Mouse (Mus musculus): Measurements from ENCODE around the gene Pde6c. TPM values are rescaled to one million over a fixed set of nuclear protein-coding genes. Genes with fewer than 3 reads are reported as not detected.

The Pde6c gene
- not detected for total RNA-seq (2023)

GRCm38 (mm10) chr19:38132481-38132880 lies at the start of gene Pde6c:
TSS of gene Pde6c (plus strand) at chr19:38132781.

GRCm38 (mm10) chr19:38096858-38097758 lies 35.5 kb upstream of the Pde6c start, which contains the start of gene Ffar4:
TSS of gene Ffar4 (plus strand) at chr19:38097071.

GRCm38 (mm10) chr19:38125219-38125610 lies 7.4 kb upstream of the Pde6c start, which contains the start of gene Rbp4:
TSS of gene Rbp4 (minus strand) at chr19:38125281.

GRCm38 (mm10) chr19:38223905-38224684 lies 91.5 kb downstream of the Pde6c start, which contains the start of gene Fra10ac1:
TSS of gene Fra10ac1 (minus strand) at chr19:38224156.

Other genes starting within 250 kb of the Pde6c start
- gene Myof, start 89.2 kb upstream of the Pde6c start, total RNA-seq (2023), result 1 to 10 TPM in 1 of 2 experiments, under 1 TPM in 1; 0.44 to 1.3 TPM
- gene Cep55, start 77.8 kb upstream of the Pde6c start, total RNA-seq (2023), result 1 to 10 TPM; 1.3 to 3.4 TPM
- not detected for gene Ffar4, start 35.7 kb upstream of the Pde6c start, total RNA-seq (2023)
- gene Rbp4, start 7.5 kb upstream of the Pde6c start, total RNA-seq (2023), result not detected
- gene Fra10ac1, start 91.4 kb downstream of the Pde6c start, total RNA-seq (2023), result 10 to 100 TPM; 18.6 to 23.1 TPM
- not detected for gene Lgi1, start 131.8 kb downstream of the Pde6c start, total RNA-seq (2023)

Data from T-cell, adult 66 days (primary cell).